Mouse (Mus musculus) gastrocnemius, postnatal 4 days (tissue): ENCODE results near the gene Efcab11. TPM values are rescaled to one million over a fixed set of nuclear protein-coding genes. Genes with fewer than 3 reads are reported as not detected.

Experiments
- DNase-seq, 2 experiments: peaks; one replicate each; pipeline ENCODE4 v3.0.0; 2021 to 2022; ENCODE audit warnings: low spot score in 2 of 2, mixed read lengths in 2 of 2
- long read RNA-seq, 2 experiments: library from polyadenylated mRNA; stranded (forward); transcript quantifications; one replicate each; pipeline ENCODE4 v2.0.0; 2021
- total RNA-seq, 2 experiments: library from RNA; stranded (reverse); gene quantifications; 2 replicates each; pipeline ENCODE4 v1.2.3; 2021

The Efcab11 gene
- total RNA-seq, result 1 to 10 TPM; 1.4 to 1.9 TPM
- long read RNA-seq, experiment 1, partial matches to known transcripts, result 1 of 2 reads
- long read RNA-seq, experiment 1, other reads (novel, unspliced or antisense), result 0 of 2 reads
- long read RNA-seq, experiment 2, partial matches to known transcripts, result 0 of 1 reads
- long read RNA-seq, experiment 2, other reads (novel, unspliced or antisense), result 0 of 1 reads

DNA sequence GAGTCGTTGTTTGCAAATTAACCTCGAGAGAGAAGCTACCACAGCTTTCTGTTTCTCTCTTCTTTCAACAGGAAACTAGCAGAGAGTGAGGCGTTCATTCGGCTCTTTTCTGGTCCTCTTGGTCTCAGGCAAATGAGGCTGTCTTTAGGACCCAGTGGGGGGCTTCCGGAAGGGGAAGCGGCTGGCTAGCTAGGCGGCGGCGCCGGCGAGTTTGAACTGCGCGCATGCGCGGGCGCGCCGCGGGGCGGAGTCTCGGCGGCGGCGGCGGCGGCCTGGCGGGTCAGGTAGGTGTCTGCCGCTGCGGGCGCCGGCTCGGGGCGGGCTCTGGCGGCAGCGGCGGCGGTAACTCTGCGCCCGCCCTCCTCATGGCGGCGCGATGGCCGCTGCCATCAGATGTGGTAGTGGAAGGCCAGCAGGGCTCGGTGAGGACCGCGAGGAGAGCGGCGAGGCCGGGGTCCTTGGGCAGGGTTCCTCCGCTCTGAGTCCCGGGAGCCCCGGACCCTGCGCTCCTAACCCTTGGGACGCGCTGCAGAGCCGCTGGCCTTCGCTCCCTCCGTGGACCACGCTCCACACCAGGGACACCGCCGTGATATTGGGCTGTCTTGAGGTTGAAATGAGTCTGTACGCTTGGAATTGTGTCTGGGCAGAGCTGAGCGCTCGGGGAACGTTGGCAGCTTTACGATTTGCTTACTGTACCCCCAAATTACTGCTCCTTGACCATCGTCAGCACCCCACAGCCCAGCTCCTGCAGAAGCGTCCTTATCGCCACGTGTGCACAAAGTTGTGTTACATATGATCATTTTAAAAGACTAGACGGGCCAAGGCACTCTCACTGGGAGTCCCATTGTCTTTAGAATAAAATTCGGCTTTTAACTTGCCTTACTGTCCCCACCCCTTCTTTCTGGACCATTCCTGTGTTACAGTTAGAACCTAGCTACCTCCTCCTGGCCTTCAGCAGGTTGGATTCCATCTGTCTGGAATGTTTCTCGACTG, at the start of gene Efcab11, which contains the start of gene Tdp1:
Gene Efcab11, minus strand, starts transcription at position 171 of the 993 bp plus-strand sequence.
Gene Tdp1, plus strand, starts transcription at position 249 of the 993 bp plus-strand sequence.
- DNase-seq, result peak; percentile 91 to 94

DNA sequence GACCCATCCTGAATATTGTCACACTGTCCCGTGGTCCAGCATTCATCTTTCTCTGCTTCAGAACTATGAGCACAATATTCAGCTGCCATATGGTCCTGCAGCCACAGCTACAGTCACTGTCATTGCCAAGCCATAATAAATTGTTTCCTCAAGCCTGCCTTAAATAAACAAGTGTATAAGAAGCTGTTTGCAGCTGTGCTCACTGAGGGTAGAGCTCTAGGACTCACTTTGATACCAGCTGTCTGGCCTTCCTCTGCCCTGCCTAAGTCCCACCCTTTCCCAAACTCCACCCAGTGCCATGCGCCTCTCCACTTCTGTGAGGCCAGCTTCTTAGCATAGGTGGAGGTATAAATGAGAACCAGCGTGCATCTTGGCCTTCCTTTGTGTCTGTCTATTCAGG, 49.4 kb upstream of the Efcab11 start:
- no peak for DNase-seq

DNA sequence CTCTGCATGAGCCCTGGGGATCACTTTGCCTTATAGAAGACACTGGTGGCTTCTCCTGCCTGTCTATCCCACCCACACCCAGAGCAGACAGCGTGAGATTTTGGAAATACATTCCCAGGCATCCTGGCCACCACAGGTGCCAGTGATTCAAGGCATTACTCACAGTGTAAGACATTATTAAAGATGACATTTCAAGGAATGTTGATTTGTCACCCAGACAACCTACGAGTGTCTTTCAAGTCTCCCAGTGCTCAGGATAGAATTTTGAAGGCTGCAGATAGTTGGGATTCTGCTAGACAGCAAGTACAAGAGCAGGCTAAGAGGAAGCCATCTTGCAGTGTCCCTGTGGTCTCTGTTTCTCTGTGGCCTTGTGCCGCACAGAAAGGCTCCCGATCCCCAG, 48.0 kb upstream of the Efcab11 start:
- no peak for DNase-seq

DNA sequence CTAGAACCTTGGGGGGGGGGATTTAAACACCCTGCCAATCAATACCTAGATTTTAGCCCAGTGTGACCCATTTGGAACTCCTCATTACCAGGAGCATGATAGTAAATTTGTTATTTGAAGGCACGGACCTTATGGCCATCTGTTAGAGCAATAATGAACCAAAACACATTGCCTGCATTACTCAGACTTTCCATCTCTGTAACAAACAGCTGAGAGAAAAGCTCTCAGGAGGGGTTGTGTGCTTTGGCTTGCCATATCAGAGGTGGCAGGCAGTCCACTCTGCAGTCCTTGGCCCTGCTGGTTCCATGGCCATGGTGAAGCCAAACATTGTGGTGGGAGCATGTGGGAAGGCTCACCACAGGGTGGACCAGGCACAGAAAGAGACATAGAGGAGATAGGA, 44.9 kb upstream of the Efcab11 start:
- DNase-seq, result no peak

DNA sequence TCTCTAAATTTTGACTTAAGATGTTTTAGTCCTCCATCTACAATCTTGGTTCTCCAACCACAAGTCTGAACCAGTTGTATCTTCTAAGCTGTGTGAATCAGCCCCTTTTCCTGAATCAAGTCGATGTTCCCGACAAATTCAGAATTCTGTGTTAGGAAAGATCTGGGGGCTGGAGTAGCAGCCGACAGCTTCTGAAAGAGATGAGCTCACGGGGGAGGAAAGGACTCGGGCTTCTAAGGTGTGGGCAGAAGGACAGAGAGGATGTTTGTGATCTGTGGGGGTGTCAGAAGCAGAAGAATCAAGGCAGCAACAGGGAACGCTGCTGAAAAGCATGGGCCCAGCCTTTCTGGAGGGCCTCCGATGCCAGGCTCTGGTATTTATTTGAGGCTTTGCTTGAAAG, 44.1 kb upstream of the Efcab11 start:
- DNase-seq, result no peak

DNA sequence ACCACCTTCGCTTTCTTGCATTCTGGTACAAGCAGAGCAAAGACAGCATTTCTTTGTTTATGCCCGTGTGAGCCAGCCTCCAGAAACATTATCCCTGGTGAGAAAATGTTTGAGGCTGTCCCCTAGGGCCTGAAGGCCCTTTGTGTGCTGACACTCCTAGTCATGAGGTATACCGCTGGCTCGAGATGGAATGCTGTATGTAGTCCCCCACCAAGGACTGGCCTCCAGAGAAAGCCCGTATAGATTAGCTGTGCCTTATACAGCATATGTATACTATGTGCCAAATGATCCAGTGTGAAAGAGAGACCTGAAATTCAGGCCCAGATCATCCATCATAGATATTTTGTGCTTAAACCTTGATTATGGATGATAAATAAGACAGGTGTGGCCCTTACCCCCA, 39.5 kb upstream of the Efcab11 start:
- DNase-seq, result no peak

DNA sequence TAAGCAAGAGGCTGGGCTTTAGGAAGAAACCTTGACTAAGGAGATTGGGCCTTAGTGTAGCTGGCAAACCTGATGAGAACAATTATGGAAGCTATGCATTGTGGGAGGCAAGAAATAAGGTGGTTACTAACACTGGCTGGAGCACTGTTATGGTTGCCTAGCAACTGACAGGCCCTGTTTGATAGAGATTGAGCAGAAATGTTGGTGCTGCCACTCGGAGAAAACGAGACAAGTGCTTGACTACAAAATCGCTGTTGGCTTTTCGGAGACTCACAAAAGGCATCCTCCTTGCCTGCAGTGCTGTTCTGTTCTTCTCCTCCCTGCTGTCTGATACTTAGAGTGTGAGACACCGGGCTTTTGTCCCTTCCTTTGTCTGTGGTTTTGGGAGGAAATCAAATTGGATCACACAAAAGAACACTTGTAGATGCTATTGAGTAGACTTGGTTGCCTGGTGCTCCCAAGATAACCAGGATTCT, 38.9 kb upstream of the Efcab11 start:
- no peak for DNase-seq

DNA sequence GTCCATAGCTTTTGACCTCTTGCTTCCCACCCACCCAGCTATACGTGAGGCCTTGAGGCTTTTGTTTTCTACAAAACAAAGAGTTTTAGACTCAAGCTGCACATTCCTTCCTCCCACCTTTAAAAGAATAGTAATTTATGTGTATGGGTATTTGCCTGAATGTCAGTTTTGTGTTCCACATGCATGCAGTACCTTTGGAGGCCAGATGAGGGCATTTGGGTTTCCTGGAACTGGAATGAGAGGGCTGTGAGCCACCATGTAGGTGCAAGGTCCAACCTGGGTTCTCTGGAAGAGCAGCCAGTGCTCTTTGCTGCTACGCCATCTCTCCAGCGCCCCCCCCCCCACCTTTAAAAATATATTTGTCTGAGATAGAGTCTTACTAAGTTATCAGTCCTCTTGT, 36.8 kb upstream of the Efcab11 start:
- no peak for DNase-seq

DNA sequence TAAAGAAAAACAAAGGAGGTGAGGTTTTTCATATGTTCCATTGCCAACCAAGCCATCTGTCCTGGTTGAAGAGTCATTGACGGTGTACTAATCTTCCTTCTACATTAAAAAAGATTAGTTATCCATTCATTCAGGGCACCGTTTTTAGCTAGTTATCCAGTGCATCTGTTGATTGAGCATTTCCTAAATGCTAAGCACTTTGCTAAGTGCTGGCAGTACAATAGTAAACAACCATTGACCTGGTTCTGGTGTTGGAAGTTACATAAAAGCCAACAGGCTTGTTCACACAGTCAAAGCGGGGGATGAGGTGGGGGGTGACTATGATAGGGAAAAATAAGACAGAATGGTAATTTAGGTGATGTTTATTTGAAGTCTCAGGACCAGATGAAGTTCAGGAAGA, 35.4 kb upstream of the Efcab11 start:
- no peak for DNase-seq

DNA sequence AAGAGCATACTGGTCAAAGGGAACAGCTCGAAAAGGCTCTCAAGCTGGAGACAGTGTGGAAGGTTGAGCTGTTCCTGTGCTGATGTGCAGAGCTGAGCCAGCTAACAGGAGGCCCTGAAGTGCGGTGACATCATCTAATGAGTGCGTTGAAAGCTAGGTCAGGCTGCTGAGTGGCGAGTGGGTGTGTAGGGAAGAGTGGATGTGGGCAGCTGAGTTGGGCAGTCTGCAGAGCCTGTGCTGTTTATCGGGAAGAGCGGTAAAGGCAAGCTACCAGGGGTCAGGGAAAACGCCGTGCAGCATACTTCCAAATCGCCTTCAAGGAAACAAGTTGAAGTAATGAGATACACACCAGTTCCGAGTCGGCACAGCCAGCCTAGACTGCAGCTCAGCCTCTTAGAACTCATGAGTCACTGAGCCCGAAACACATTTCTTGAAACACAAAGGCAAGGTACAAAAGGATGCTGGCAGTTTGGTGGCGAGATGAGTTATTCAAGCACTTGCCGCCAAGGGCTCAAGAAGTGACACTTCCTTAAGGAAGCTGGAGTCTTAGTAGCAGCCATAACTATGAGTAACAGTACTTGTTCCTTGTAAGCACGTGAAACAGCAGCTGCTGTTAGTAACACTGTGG, 33.7 kb upstream of the Efcab11 start:
- DNase-seq, result no peak

DNA sequence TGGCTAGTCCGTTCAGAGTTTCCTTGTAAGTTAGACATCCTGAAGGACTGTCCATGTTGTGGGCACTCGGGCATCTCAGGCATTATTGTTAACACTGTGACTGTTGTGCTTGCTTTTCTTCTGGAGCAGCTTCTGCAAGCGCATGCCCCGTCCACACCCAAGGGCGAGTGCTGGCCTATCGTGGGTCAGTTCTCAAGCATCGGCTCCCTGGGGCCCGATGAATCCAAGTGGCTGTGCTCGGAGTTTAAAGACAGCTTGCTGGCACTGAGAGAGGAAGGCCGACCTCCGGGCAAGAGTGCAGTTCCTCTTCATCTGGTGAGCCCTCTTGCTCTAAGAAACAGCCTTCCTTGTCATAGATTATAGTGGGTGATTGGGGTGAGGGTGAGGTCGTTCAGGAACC, 27.2 kb upstream of the Efcab11 start:
- no peak for DNase-seq

DNA sequence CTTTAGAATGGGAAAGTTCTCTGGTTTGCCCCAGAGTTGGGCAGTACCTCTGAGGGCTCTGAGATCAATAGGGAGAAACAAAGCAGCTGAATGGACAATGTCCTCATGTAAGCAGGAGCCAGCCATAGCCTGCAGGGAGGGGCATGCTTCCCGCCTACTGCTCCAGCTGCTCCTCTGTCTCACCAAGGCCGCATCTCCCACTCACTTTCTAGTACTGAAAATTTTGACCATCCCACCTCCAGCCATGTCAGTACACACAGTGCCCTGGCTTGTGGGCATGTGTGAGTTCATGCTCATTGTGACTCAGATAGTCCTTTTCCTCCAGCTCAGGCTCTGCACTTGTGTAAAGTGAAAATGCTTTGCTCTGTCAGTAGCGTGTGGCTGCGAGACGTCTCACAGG, 20.3 kb upstream of the Efcab11 start:
- DNase-seq, result no peak

DNA sequence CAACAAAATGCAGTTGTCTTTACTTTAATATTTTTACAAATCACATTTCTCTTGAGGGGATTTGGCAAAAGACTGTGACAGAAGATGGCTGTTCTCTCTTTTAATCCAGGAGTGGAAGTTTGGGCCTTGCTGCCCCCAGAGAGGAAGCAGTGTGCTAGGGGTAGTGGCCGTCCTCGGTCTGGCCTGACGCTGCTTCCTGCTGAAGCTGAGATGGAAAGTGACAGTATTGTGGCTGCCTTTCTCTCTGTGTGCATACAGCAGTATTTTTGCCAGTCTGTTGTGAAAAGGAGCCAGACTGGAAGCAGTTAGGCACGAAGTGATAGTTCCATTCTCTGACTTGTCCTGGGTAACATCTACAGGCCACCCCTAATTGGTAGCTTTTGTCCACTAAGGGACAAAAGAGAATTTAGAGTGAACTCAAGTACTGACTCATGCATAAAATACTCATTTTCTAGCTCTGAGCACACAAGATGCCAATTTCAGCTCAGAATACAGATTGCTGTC, 18.7 kb upstream of the Efcab11 start:
- DNase-seq, result no peak

DNA sequence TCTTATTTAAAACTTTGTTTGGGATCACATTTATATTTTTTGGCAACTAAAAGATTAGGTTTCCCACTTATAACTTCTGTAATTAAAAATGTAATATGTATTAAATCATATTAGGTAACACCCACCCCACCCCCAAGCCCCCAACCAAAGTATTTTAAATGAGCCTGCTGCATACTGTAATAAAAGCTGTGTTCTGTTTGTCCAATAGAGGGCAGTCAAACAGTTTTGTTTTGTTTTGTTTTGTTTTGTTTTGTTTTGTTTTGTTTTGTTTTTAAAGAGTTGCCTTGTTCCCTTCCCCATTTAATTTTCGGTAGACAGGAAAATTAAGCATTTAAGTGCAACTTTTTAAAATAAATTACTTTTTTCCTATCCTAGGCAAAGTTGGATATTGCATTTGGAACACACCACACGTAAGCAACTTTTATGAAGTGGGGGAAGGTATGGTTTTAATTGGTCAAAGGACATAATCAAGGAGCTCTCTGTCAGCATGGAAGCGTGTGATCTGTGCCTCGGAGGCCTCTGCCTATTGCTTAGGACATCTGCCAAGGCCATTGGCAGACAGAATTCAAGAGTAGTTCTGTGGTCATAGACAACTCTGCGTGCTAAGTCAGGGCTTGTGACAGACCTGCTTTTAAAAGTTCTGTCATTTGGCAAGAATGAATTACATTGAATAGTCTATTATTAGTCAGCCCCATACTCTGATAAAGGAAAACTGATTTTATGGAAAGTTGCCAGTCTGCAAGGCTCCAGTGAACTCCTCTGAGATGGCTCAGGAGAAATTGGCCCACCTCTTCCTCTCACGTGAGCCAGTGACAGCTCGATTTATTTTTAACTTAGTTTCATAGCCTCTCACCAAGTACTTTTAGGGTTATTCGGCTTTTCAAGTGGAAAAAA, 18.0 kb upstream of the Efcab11 start:
- no peak for DNase-seq

DNA sequence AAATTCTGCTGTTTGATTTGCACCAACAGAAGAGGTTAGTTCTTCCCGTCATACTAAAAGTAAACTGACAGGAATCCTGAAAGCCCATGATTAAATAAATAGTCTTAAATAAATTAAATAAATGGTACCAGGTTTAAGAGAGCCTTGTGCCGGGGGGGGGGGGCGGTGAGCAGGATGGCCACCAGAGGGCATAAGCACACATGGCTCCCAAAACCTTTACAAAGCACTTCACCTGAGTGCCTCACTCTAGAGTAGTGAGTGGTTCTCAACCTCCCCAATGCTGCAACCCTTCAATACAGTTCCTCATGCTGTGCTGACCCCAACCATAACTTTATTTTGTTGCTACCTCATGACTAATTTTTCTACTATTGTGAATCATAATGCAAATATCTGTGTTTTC, 15.8 kb upstream of the Efcab11 start:
- DNase-seq, result no peak

DNA sequence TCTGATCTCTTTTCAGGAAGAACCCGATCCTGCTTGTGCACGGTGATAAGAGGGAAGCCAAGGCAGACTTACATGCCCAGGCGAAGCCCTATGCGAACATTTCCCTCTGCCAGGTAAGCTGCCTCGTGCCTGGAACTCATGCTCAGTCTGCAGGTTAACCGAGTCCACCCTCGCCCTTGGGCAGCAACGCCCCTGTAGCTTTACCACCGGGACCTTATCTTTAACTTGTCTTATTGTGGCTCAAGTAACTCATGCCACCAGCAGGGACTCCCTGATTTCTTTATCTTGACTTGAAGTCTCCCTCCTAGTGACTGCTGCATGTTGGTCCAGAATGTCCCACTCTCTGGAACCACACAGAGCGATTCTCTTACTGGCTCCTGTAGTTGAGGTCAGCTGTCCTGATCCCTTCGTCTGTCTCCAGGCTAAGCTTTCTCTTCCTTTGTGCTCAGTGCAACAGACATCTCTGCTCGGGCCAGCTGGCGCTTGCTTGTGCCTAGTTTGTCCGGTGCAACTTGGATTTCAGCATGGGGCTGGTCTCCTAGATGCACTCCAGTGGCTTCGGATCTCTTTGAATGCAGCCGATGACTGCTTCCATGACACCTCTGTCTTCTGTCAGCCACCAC, 14.1 kb upstream of the Efcab11 start:
- no peak for DNase-seq

DNA sequence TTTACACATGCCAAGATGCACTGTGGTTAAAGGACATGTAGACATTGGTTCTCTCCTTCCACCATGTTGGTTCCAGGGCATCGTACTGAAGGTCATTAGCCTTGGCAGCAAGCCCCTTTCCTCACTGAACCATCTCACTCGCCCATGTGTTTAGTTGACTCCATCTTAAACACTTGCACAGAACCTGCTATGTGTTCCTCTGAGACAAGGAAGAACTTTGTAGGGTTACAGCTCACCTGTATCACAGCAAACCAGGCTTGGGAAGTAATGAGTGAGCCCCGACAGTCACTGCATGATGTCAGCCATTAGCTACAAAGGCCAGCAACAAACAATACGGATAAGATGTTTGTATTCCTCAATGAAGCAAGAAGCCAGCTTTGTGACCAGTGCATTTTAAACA, 13.6 kb upstream of the Efcab11 start:
- DNase-seq, result no peak

DNA sequence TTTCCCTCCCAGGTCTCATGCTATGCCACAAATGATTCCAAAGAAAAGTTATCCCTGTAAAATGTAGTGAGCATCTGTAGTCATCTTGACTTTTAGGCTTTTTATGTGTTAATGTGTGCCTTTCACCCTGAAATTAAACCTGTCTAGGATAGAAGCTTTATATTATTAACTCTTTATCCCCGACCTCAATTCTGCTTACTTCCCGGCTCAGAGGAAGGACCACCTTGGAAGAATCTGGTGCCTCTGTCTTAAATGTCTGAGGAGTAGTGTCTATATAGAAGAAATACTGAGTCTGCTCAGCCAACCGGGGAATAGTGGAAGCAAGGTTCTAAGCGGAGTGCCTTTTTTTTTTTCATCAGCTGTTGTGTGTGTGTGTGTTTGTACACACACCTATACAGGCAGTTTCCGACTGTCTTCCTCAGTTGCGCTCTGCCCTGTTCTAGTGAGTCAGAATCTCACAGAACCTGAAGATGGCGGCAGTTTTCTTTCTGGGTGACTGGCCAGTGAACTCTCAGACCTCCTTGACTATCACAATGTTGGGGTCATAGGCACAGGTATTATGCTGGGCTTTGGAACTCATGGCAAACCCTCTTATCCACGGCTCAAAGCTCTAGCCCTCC, 1.2 kb upstream of the Efcab11 start:
- DNase-seq, result no peak

DNA sequence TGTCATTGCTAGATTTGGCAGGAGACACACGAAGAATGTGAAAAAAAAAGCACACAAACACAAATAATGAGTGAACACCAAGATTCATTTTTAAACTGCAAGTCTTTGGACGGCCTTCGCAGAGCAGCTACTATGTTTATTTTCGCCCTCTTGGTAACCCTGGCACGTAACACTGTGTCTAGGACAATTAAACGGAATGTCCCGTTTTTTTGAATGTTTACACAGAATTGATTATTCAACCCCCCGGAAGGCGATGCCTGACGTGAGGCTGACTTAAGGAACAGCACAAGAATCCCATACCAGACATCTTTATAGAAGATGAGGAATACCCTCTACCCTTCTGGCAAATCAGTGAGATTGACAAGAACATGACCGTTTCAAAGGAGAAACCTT, 530 bp downstream of the Efcab11 start:
- no peak for DNase-seq
